Mouse (Mus musculus) liver (tissue): ENCODE results near the gene Mrs2.
"Not testable (repeated sequence)": the region's sequence is repeated elsewhere in the genome, so short reads cannot be mapped to it uniquely, and the experiment has no call there.

ENCODE experiments used
- DNase-seq: peaks from one replicate; pipeline ENCODE4 v3.0.0-alpha.2; 2020; ENCODE audit warnings: mixed read lengths

The Mrs2 gene

GRCm38 (mm10) chr13:24976384-24976783 lies 43.8 kb downstream of the Mrs2 start:
- DNase-seq: no peak

GRCm38 (mm10) chr13:24971776-24972175 lies 48.4 kb downstream of the Mrs2 start:
- DNase-seq: not testable (repeated sequence)

- DNase-seq: no peak
Measured at GRCm38 (mm10) chr13:24965846-24966201, 54.4 kb downstream of the Mrs2 start.

GRCm38 (mm10) chr13:24965130-24965845 lies 54.9 kb downstream of the Mrs2 start:
- peak; percentile 58 for DNase-seq

- no peak for DNase-seq
Measured at GRCm38 (mm10) chr13:24962119-24962518, 58.1 kb downstream of the Mrs2 start.

GRCm38 (mm10) chr13:24960084-24960483 lies 60.1 kb downstream of the Mrs2 start:
- DNase-seq: no peak

GRCm38 (mm10) chr13:24958671-24959070 lies 61.5 kb downstream of the Mrs2 start:
- no peak for DNase-seq

GRCm38 (mm10) chr13:24955500-24955899 lies 64.7 kb downstream of the Mrs2 start:
- no peak for DNase-seq

- DNase-seq: no peak
Measured at GRCm38 (mm10) chr13:24955091-24955490, 65.1 kb downstream of the Mrs2 start.

- DNase-seq: no peak
Measured at GRCm38 (mm10) chr13:24952659-24953058, 67.5 kb downstream of the Mrs2 start.

GRCm38 (mm10) chr13:24948870-24949269 lies 71.3 kb downstream of the Mrs2 start:
- DNase-seq: no peak

GRCm38 (mm10) chr13:24947158-24947557 lies 73.0 kb downstream of the Mrs2 start:
- DNase-seq: no peak

- no peak for DNase-seq
Measured at GRCm38 (mm10) chr13:24945567-24945966, 74.6 kb downstream of the Mrs2 start.

- DNase-seq: no peak
Measured at GRCm38 (mm10) chr13:24943303-24943702, 76.9 kb downstream of the Mrs2 start.

GRCm38 (mm10) chr13:24942512-24943282 lies 77.5 kb downstream of the Mrs2 start, which contains the start of gene Gpld1:
Gpld1 (plus strand) TSS chr13:24943152.
- DNase-seq: no peak

- no peak for DNase-seq
Measured at GRCm38 (mm10) chr13:24939472-24939871, 80.7 kb downstream of the Mrs2 start.

- peak; percentile 68 for DNase-seq
Measured at GRCm38 (mm10) chr13:24938683-24939082, 81.5 kb downstream of the Mrs2 start.

GRCm38 (mm10) chr13:24937839-24938166 lies 82.4 kb downstream of the Mrs2 start:
- no peak for DNase-seq
